Mouse (Mus musculus): ENCODE data around the gene Madd. TPM values are rescaled to one million over a fixed set of nuclear protein-coding genes. Genes with fewer than 3 reads are reported as not detected.

Gene Madd
- 82.1 and 88.6 TPM in 2 replicates for polyA plus RNA-seq (2012; ENCODE audit: insufficient read depth, insufficient read length, missing spikeins)

GRCm38 (mm10) chr2:91183711-91184405, at the start of gene Madd:
Gene Madd (minus strand): TSS chr2:91183837.
- peaks cover 26% of the 10 kb centered on the region for H3K4me1 ChIP-seq (ENCODE audit: control insufficient read depth, insufficient read depth, low read length)
- H3K4me3 ChIP-seq (ENCODE audit: insufficient read depth, low read length): peak within 1 kb of the TSS; percentile 82
- H3K27ac ChIP-seq (ENCODE audit: insufficient read depth, low read depth, low read length): peak within 1 kb of the TSS; percentile 99
- TF ChIP-seq POLR2A (IDR thresholded peaks at IDR 0.05; ENCODE audit: borderline replicate concordance, low read depth, low read length) (peak; percentile 65; the same call in 1 of the 2 replicates), CTCF (IDR thresholded peaks at IDR 0.05; ENCODE audit: low read depth, low read length) (no peak)

GRCm38 (mm10) chr2:91229735-91230134, 46.1 kb upstream of the Madd start:
- H3K4me1 ChIP-seq (ENCODE audit: control insufficient read depth, insufficient read depth, low read length): 0 out of 2 replicates have a peak, but pooled peaks cover 2% of the 10 kb centered on the region
- no peak overlapping the region for H3K4me3 ChIP-seq (ENCODE audit: insufficient read depth, low read length)
- H3K27ac ChIP-seq (ENCODE audit: insufficient read depth, low read depth, low read length): no peak overlapping the region
- TF ChIP-seq CTCF (IDR thresholded peaks at IDR 0.05; ENCODE audit: low read depth, low read length) (no peak), POLR2A (IDR thresholded peaks at IDR 0.05; ENCODE audit: borderline replicate concordance, low read depth, low read length) (no peak)

DNA sequence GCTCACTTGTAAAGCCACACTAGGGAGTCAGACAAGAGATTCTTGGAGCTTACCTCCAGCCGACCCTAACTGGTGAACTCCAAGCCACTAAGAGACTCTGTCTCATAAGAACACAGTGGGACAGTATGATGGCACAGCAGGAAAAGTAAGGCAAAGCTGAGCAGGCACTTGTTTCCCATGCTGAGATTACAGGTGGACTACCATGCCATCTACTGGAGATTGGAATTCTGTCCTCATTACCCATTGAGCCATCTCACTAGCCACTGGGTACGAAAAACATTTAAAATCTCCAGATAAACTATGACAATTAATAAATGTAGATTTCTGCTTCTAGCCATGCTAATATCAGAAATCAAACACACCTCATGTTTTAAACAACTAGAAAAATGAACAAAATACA, 40.0 kb upstream of the Madd start:
- TF ChIP-seq CTCF (IDR thresholded peaks at IDR 0.05; ENCODE audit: low read depth, low read length): no peak
- no peak for TF ChIP-seq POLR2A (IDR thresholded peaks at IDR 0.05; ENCODE audit: borderline replicate concordance, low read depth, low read length)
- no peak overlapping the region for H3K27ac ChIP-seq (ENCODE audit: insufficient read depth, low read depth, low read length)
- no peak overlapping the region for H3K4me3 ChIP-seq (ENCODE audit: insufficient read depth, low read length)
- 0 out of 2 replicates have a peak, but pooled peaks cover 2% of the 10 kb centered on the region for H3K4me1 ChIP-seq (ENCODE audit: control insufficient read depth, insufficient read depth, low read length)

GRCm38 (mm10) chr2:91220501-91220900, 36.9 kb upstream of the Madd start:
- TF ChIP-seq CTCF (IDR thresholded peaks at IDR 0.05; ENCODE audit: low read depth, low read length): no peak
- TF ChIP-seq POLR2A (IDR thresholded peaks at IDR 0.05; ENCODE audit: borderline replicate concordance, low read depth, low read length): no peak
- no peak overlapping the region for H3K4me3 ChIP-seq (ENCODE audit: insufficient read depth, low read length)
- H3K4me1 ChIP-seq (ENCODE audit: control insufficient read depth, insufficient read depth, low read length): no peaks in the 10 kb centered on the region
- no peak overlapping the region for H3K27ac ChIP-seq (ENCODE audit: insufficient read depth, low read depth, low read length)

- Histone ChIP-seq H3K4me1 (ENCODE audit: control insufficient read depth, insufficient read depth, low read length) (no peaks in the 10 kb centered on the region), H3K4me3 (ENCODE audit: insufficient read depth, low read length) (no peak overlapping the region), H3K27ac (ENCODE audit: insufficient read depth, low read depth, low read length) (no peak overlapping the region)
- TF ChIP-seq POLR2A (IDR thresholded peaks at IDR 0.05; ENCODE audit: borderline replicate concordance, low read depth, low read length) (no peak), CTCF (IDR thresholded peaks at IDR 0.05; ENCODE audit: low read depth, low read length) (no peak)
These were observed 33.4 kb upstream of the Madd start for GRCm38 (mm10) chr2:91217032-91217431.

- no peak overlapping the region for H3K27ac ChIP-seq (ENCODE audit: insufficient read depth, low read depth, low read length)
- peaks cover 6% of the 10 kb centered on the region for H3K4me1 ChIP-seq (ENCODE audit: control insufficient read depth, insufficient read depth, low read length)
- no peak overlapping the region for H3K4me3 ChIP-seq (ENCODE audit: insufficient read depth, low read length)
- TF ChIP-seq CTCF (IDR thresholded peaks at IDR 0.05; ENCODE audit: low read depth, low read length): no peak
- TF ChIP-seq POLR2A (IDR thresholded peaks at IDR 0.05; ENCODE audit: borderline replicate concordance, low read depth, low read length): no peak
These were observed 29.7 kb upstream of the Madd start for GRCm38 (mm10) chr2:91213311-91213710.

- no peak for TF ChIP-seq POLR2A (IDR thresholded peaks at IDR 0.05; ENCODE audit: borderline replicate concordance, low read depth, low read length)
- peak overlapping the region; percentile 100 for H3K27ac ChIP-seq (ENCODE audit: insufficient read depth, low read depth, low read length)
- peak overlapping the region; percentile 58 for H3K4me3 ChIP-seq (ENCODE audit: insufficient read depth, low read length)
- H3K4me1 ChIP-seq (ENCODE audit: control insufficient read depth, insufficient read depth, low read length): peaks cover 50% of the 10 kb centered on the region
These were observed 22.7 kb upstream of the Madd start for GRCm38 (mm10) chr2:91206254-91206775.

- peaks cover 42% of the 10 kb centered on the region for H3K4me1 ChIP-seq (ENCODE audit: control insufficient read depth, insufficient read depth, low read length)
- peak overlapping the region; percentile 78 for H3K27ac ChIP-seq (ENCODE audit: insufficient read depth, low read depth, low read length)
- H3K4me3 ChIP-seq (ENCODE audit: insufficient read depth, low read length): peak overlapping the region; percentile 93
- TF ChIP-seq POLR2A (IDR thresholded peaks at IDR 0.05; ENCODE audit: borderline replicate concordance, low read depth, low read length) (no peak), CTCF (IDR thresholded peaks at IDR 0.05; ENCODE audit: low read depth, low read length) (0 out of 2 replicates have a peak, but pooled peaks have one; percentile 11)
These were observed 19.5 kb upstream of the Madd start for GRCm38 (mm10) chr2:91202972-91203656.

- Histone ChIP-seq H3K4me1 (ENCODE audit: control insufficient read depth, insufficient read depth, low read length) (peaks cover 43% of the 10 kb centered on the region), H3K27ac (ENCODE audit: insufficient read depth, low read depth, low read length) (peak within 1 kb of the TSS; percentile 100), H3K4me3 (ENCODE audit: insufficient read depth, low read length) (peak within 1 kb of the TSS; percentile 93)
- TF ChIP-seq POLR2A (IDR thresholded peaks at IDR 0.05; ENCODE audit: borderline replicate concordance, low read depth, low read length) (peak; percentile 85), CTCF (IDR thresholded peaks at IDR 0.05; ENCODE audit: low read depth, low read length) (no peak)
These were observed 18.8 kb upstream of the Madd start, which contains the start of the genes Nr1h3 and Acp2 for GRCm38 (mm10) chr2:91202222-91202971. Gene Nr1h3 (minus strand): TSS chr2:91202834. Gene Acp2 (plus strand): TSS chr2:91202885.

Measured in bone marrow macrophage, adult 2 months (primary cell).